Mouse (Mus musculus): ENCODE results near the gene Pfkp. TPM values are rescaled to one million over a fixed set of nuclear protein-coding genes. Genes with fewer than 3 reads are reported as not detected.

Gene Pfkp
- polyA plus RNA-seq, 1 experiment = 0.05 TPM

DNA sequence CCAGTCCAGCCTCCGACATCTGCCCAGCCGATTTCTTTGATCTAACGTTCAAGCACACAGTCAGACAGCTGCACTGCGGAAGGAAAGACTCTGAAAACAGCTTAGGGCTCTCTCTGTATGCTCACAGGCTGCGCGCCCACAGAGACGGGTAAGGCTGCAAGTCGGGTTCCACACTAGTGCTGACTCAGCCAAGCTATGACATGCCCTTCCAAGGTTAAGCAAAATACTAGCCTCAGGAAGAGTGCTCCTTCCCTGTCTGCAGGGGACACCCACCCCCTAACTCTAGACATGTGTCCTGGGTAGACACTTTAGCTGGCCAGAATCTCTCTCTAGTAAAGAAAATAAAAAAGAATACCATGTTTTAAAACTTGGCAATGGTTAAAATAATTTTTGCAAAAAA lies 48.0 kb downstream of the Pfkp start:
- no peaks in the 10 kb centered on the region for H3K36me3 ChIP-seq (ENCODE audit: control insufficient read depth)
- H3K9me3 ChIP-seq (ENCODE audit: control insufficient read depth, low read length) = no peaks in the 10 kb centered on the region
- H3K27me3 ChIP-seq (ENCODE audit: control insufficient read depth) = no peaks in the 10 kb centered on the region
- H3K4me1 ChIP-seq (ENCODE audit: control insufficient read depth) = no peaks in the 10 kb centered on the region
- H3K4me3 ChIP-seq (replicated peaks) = no peak overlapping the region
- TF ChIP-seq GATA1 (IDR thresholded peaks at IDR 0.05; ENCODE audit: low read length) = no peak
- no peak for TF ChIP-seq TAL1 (IDR thresholded peaks at IDR 0.05; ENCODE audit: low read length)

DNA sequence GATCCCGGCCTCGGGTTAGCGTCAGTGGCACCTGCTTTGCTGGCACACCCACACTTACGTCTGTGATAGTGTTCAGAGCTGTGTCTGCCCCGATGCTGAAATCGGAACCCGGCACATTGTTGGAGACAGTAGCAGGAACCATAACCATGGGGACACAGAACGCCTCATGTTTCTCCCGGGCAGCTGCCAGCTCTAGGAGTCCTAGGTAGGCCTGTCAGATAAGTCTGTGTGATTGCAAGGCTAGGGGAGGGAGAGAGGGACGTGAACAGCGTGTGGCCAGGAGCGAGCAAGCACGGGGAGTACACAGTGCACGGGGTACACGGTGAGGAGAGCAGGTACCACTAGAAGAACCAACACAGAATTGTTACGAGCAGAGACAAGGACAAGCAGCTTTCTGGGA lies 50.8 kb downstream of the Pfkp start:
- no peaks in the 10 kb centered on the region for H3K27me3 ChIP-seq (ENCODE audit: control insufficient read depth)
- no peaks in the 10 kb centered on the region for H3K9me3 ChIP-seq (ENCODE audit: control insufficient read depth, low read length)
- no peak overlapping the region for H3K4me3 ChIP-seq (replicated peaks)
- TF ChIP-seq GATA1 (IDR thresholded peaks at IDR 0.05; ENCODE audit: low read length) (no peak), TAL1 (IDR thresholded peaks at IDR 0.05; ENCODE audit: low read length) (no peak)
- H3K36me3 ChIP-seq (ENCODE audit: control insufficient read depth) = no peaks in the 10 kb centered on the region
- no peaks in the 10 kb centered on the region for H3K4me1 ChIP-seq (ENCODE audit: control insufficient read depth)

DNA sequence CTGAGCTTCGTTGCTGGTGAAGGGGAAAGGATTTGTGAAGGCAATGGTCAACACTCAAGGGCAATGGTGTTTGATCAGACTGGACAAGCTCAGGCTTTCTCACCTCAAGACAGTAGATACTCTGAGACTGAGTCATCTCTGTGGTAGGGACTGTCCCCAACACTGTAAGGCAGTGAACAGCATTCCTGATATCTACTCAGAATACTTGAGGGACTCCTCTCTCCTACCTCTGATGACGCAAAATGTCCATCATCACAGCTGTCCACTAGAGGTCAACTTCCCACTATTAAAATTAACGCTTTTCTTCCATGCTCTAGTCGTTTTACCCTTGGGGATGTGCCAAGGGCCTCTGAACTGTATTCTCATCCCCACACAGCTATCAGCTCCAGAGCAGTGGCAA lies 53.2 kb downstream of the Pfkp start:
- TF ChIP-seq GATA1 (IDR thresholded peaks at IDR 0.05; ENCODE audit: low read length) = no peak
- no peak for TF ChIP-seq TAL1 (IDR thresholded peaks at IDR 0.05; ENCODE audit: low read length)
- H3K36me3 ChIP-seq (ENCODE audit: control insufficient read depth) = no peaks in the 10 kb centered on the region

DNA sequence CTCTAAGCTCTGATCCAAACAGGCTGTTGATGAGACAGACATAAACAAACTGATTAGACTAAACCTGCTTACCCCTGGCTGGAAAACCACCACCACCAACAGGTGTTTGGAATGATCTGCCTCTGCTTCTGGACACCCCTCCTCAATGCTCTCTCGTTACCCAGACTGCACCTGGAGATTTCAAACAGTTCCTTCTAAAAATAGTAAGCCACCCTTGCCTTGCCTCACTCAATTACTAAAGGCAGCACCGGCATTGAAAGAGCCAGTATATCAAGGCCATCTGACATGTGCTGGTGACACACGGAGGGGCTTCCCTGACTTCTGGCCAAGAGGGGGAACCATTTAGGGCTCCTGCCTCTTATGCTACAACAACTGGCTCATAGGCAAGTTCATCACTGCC lies 57.7 kb downstream of the Pfkp start:
- TF ChIP-seq GATA1 (IDR thresholded peaks at IDR 0.05; ENCODE audit: low read length) = no peak
- Histone ChIP-seq H3K9me3 (ENCODE audit: control insufficient read depth, low read length) (no peaks in the 10 kb centered on the region), H3K27me3 (ENCODE audit: control insufficient read depth) (no peaks in the 10 kb centered on the region), H3K36me3 (ENCODE audit: control insufficient read depth) (no peaks in the 10 kb centered on the region), H3K4me1 (ENCODE audit: control insufficient read depth) (no peaks in the 10 kb centered on the region), H3K4me3 (replicated peaks) (no peak overlapping the region)

More for the DNA sequence above, 53.2 kb downstream of the Pfkp start:
- H3K4me3 ChIP-seq (replicated peaks) = no peak overlapping the region
- H3K27me3 ChIP-seq (ENCODE audit: control insufficient read depth) = no peaks in the 10 kb centered on the region
- H3K9me3 ChIP-seq (ENCODE audit: control insufficient read depth, low read length) = no peaks in the 10 kb centered on the region
- no peaks in the 10 kb centered on the region for H3K4me1 ChIP-seq (ENCODE audit: control insufficient read depth)

DNA sequence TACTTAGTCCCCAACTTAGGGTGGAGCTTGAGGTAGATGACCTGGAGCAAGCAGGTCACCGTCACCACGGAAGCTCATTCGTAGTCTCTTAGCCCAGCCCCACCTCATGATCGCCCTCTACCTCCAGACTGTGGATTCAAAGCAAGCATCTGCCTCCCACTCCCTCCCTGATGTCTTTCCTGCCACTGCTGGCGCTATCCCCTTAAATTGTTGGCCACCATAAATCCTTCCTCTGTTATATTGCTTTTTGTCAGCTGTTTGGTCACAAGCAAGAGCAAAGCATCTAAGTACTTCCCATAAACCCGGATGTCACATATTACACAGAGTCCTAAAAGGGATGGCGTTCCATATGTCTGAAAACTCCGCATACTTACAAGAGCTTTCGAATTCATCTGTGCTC lies 62.6 kb downstream of the Pfkp start:
- H3K4me3 ChIP-seq (replicated peaks) = no peak overlapping the region
- H3K4me1 ChIP-seq (ENCODE audit: control insufficient read depth) = no peaks in the 10 kb centered on the region
- TF ChIP-seq TAL1 (IDR thresholded peaks at IDR 0.05; ENCODE audit: low read length) = no peak
- no peak for TF ChIP-seq GATA1 (IDR thresholded peaks at IDR 0.05; ENCODE audit: low read length)
- peaks cover 9% of the 10 kb centered on the region for H3K36me3 ChIP-seq (ENCODE audit: control insufficient read depth)
- H3K27me3 ChIP-seq (ENCODE audit: control insufficient read depth) = no peaks in the 10 kb centered on the region
- H3K9me3 ChIP-seq (ENCODE audit: control insufficient read depth, low read length) = no peaks in the 10 kb centered on the region

DNA sequence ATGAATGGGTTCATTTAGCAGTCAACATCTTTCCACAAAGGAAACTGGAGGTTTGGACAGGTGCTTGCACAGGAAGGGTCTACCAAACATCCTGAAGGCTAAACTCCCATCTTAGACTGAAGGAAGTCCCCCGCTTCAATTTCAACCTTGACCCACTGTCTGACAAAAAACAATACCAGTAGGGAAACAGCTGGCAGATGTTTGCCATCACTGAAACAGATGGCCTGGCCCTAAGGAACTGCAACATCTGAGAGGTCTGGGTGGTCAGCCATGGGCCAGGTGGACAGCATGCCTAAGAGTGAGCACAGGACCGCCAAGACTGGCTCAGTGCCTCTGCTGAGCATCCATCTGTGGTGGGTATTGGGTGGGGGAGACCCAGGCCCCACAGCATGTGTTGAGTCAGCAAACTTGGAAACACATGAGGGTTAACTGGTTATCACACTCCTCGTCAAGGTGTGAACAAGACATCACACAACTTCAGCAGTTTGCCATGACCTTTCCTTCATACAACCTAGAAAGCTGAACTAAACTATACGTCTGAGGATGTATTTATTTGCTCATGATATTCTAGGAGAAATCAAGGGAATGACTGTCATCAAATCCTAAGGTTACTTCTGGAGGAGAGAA lies 65.0 kb downstream of the Pfkp start:
- TF ChIP-seq TAL1 (IDR thresholded peaks at IDR 0.05; ENCODE audit: low read length) = no peak
- no peak for TF ChIP-seq GATA1 (IDR thresholded peaks at IDR 0.05; ENCODE audit: low read length)
- Histone ChIP-seq H3K27me3 (ENCODE audit: control insufficient read depth) (no peaks in the 10 kb centered on the region), H3K9me3 (ENCODE audit: control insufficient read depth, low read length) (no peaks in the 10 kb centered on the region), H3K4me1 (ENCODE audit: control insufficient read depth) (peaks cover 3% of the 10 kb centered on the region; the same call in 1 of the 2 replicates), H3K4me3 (replicated peaks) (no peak overlapping the region), H3K36me3 (ENCODE audit: control insufficient read depth) (peaks cover 33% of the 10 kb centered on the region)

DNA sequence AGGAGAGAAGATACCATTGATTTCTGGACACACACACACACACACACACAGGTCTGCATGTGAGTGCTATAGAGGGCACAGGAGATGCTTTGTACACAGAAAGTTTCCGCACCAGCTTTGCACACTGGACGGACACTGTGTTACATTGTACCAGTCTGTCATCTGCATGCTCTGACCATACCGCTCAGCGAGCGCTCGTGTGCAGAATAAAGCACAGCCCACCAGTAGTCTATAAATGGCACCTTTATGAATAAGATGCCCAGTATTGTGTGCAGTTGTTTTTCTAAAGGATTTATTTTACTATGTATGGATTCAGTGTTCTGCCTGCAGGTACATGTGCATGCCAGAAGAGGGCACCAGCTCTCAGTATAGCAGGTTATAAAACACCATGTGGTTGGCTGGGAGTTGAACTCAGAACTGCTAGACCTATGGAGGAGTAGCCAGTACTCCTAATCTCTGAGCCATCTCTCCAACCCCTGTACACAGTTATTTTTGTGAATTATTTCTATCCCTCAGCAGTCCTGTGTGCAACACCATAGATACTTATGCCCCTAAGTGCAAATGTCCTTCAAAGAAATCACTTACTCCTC lies 72.6 kb downstream of the Pfkp start:
- no peaks in the 10 kb centered on the region for H3K9me3 ChIP-seq (ENCODE audit: control insufficient read depth, low read length)
- H3K4me3 ChIP-seq (replicated peaks) = no peak overlapping the region
- H3K27me3 ChIP-seq (ENCODE audit: control insufficient read depth) = no peaks in the 10 kb centered on the region
- peaks cover 100% of the 10 kb centered on the region for H3K36me3 ChIP-seq (ENCODE audit: control insufficient read depth)
- TF ChIP-seq TAL1 (IDR thresholded peaks at IDR 0.05; ENCODE audit: low read length) = no peak
- TF ChIP-seq GATA1 (IDR thresholded peaks at IDR 0.05; ENCODE audit: low read length) = no peak
- H3K4me1 ChIP-seq (ENCODE audit: control insufficient read depth) = peaks cover 3% of the 10 kb centered on the region; the same call in 1 of the 2 replicates

DNA sequence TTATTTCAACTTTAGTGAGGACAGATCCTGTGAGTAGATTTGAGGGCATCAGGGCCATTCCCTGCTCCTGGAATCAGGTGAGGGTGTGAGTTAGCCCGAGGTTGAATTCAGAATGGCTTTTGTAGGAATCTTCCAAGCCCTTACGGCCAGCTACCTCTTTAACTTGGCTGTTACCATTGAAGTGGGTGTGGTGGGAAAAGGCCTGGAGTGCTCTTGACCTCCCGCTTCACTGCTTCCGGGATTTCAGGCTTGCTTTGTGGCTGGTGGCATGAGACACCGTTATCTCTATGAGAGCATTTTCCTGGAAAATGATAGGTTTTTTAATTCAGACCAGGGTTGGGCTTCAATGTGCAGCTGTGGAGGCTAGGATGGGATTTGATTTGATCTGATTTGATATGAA lies 83.0 kb downstream of the Pfkp start:
- Histone ChIP-seq H3K9me3 (ENCODE audit: control insufficient read depth, low read length) (no peaks in the 10 kb centered on the region), H3K4me1 (ENCODE audit: control insufficient read depth) (no peaks in the 10 kb centered on the region), H3K4me3 (replicated peaks) (no peak overlapping the region), H3K36me3 (ENCODE audit: control insufficient read depth) (peaks cover 100% of the 10 kb centered on the region), H3K27me3 (ENCODE audit: control insufficient read depth) (no peaks in the 10 kb centered on the region)
- no peak for TF ChIP-seq TAL1 (IDR thresholded peaks at IDR 0.05; ENCODE audit: low read length)
- no peak for TF ChIP-seq GATA1 (IDR thresholded peaks at IDR 0.05; ENCODE audit: low read length)

DNA sequence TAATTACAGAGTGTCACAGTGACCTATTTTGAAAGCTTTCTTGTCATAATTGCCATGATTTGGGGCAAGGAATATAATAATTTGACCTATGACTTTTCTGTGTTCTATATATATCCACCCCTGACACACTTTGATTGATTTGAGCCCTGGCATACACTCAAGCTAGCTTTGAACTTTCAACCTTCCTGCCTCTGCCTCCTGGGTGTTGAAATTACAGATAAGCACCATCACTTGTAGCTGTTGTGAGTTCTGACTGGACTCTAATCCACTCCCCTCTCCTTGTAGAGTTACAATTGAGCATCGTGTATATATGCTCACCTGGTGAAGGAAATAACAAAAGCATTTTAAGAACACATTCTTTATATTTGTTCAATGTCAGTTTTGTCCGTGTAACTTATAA lies 86.2 kb downstream of the Pfkp start:
- Histone ChIP-seq H3K27me3 (ENCODE audit: control insufficient read depth) (no peaks in the 10 kb centered on the region), H3K4me1 (ENCODE audit: control insufficient read depth) (no peaks in the 10 kb centered on the region), H3K9me3 (ENCODE audit: control insufficient read depth, low read length) (no peaks in the 10 kb centered on the region), H3K36me3 (ENCODE audit: control insufficient read depth) (peaks cover 100% of the 10 kb centered on the region), H3K4me3 (replicated peaks) (no peak overlapping the region)
- TF ChIP-seq GATA1 (IDR thresholded peaks at IDR 0.05; ENCODE audit: low read length) (no peak), TAL1 (IDR thresholded peaks at IDR 0.05; ENCODE audit: low read length) (no peak)

DNA sequence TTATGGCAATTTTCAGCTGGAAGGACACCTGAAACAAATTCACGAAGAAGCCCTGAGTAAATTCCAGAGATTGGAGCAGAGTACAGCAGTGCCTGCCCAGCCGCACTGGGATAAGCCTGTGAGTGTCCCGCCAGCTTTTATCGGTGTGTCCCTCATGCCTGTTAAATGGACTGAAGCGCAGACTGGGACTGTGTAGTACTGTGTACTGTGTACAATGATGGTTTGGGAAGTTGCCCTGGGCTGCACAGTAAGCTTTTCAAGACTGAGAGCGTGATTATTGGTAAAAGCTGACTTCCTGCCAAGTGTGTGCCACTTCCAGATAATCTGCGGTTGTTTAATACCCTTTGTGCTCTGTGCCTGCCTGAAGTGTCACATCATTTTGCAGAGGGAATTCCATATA lies 90.8 kb downstream of the Pfkp start:
- Histone ChIP-seq H3K36me3 (ENCODE audit: control insufficient read depth) (peaks cover 96% of the 10 kb centered on the region), H3K4me1 (ENCODE audit: control insufficient read depth) (peaks cover under 1% of the 10 kb centered on the region), H3K27me3 (ENCODE audit: control insufficient read depth) (no peaks in the 10 kb centered on the region), H3K9me3 (ENCODE audit: control insufficient read depth, low read length) (no peaks in the 10 kb centered on the region), H3K4me3 (replicated peaks) (no peak overlapping the region)
- TF ChIP-seq GATA1 (IDR thresholded peaks at IDR 0.05; ENCODE audit: low read length) (no peak), TAL1 (IDR thresholded peaks at IDR 0.05; ENCODE audit: low read length) (no peak)

Data from erythroblast, embryonic 14.5 days (primary cell).